ENCODE assay signal across 8 mouse cellular contexts in the genomic region with DNA sequence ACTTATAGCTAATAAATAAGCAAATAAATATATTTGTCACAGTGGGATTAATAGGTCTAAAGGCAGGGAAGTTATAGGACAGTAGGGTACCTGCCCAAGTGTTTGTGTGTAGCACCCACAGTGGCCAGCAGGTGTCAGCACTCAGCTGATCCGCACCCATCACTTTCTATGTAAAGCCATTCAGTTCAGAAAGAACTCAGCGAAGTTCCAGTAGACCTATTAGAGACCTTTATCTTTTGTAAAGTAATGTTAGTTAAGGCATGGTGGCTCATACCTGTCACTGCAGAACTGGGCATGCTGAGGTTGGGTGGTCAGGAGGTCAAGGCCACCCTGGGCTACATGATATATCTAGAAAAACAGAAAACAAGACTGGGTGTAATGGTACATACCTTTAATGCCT. TPM values are rescaled to one million over a fixed set of nuclear protein-coding genes. Genes with fewer than 3 reads are reported as not detected.
DNase-seq lines count a peak whose midpoint lies in the region; ATAC-seq and TF ChIP-seq lines count a peak whose summit lies in the region.

No protein-coding gene starts in this region.

- no peak overlapping the region for H3K4me3 ChIP-seq in heart, embryonic 11.5 days (ENCODE audit: low read depth, low read length)
- H3K4me3 ChIP-seq in forebrain, embryonic 12.5 days (replicated peaks) = no peak overlapping the region
- no peak overlapping the region for H3K4me3 ChIP-seq in hindbrain, postnatal 0 days (ENCODE audit: low read length)
- H3K4me3 ChIP-seq in midbrain, embryonic 13.5 days (replicated peaks) = no peak overlapping the region

- H3K36me3 ChIP-seq in heart, embryonic 11.5 days (ENCODE audit: control insufficient read depth, insufficient read depth, low read length) = no peaks in the 10 kb centered on the region
- H3K36me3 ChIP-seq in forebrain, embryonic 12.5 days (replicated peaks) = no peaks in the 10 kb centered on the region
- no peaks in the 10 kb centered on the region for H3K36me3 ChIP-seq in hindbrain, postnatal 0 days (ENCODE audit: insufficient read depth, low read length)
- no peaks in the 10 kb centered on the region for H3K36me3 ChIP-seq in midbrain, embryonic 13.5 days

- H3K4me1 ChIP-seq in heart, embryonic 11.5 days (ENCODE audit: control insufficient read depth, insufficient read depth, low read length) = no peaks in the 10 kb centered on the region
- no peaks in the 10 kb centered on the region for H3K4me1 ChIP-seq in forebrain, embryonic 12.5 days
- H3K4me1 ChIP-seq in hindbrain, postnatal 0 days (ENCODE audit: insufficient read depth, low read length) = no peaks in the 10 kb centered on the region
- H3K4me1 ChIP-seq in midbrain, embryonic 13.5 days (replicated peaks) = no peaks in the 10 kb centered on the region

- H3K27me3 ChIP-seq in heart, embryonic 11.5 days (ENCODE audit: control insufficient read depth, insufficient read depth, low read length) = no peaks in the 10 kb centered on the region
- H3K27me3 ChIP-seq in forebrain, embryonic 12.5 days = no peaks in the 10 kb centered on the region
- H3K27me3 ChIP-seq in hindbrain, postnatal 0 days (ENCODE audit: insufficient read depth, low read length) = no peaks in the 10 kb centered on the region
- no peaks in the 10 kb centered on the region for H3K27me3 ChIP-seq in midbrain, embryonic 13.5 days

- H3K9me3 ChIP-seq in heart, embryonic 11.5 days (replicated peaks; ENCODE audit: control insufficient read depth, low read length) = no peaks in the 10 kb centered on the region
- no peaks in the 10 kb centered on the region for H3K9me3 ChIP-seq in forebrain, embryonic 12.5 days
- no peaks in the 10 kb centered on the region for H3K9me3 ChIP-seq in hindbrain, postnatal 0 days (ENCODE audit: low read length)
- no peaks in the 10 kb centered on the region for H3K9me3 ChIP-seq in midbrain, embryonic 13.5 days

- peak; percentile 91 for TF ChIP-seq CTCF in hindbrain, postnatal 0 days (IDR thresholded peaks at IDR 0.05; ENCODE audit: low read depth)

- intact Hi-C loops in left cerebral cortex, postnatal 4 days (cut with DNase I) = loop anchor here (5.0 kb wide), 1 partner anchor 297 kb away; no protein-coding TSS in a partner anchor

- H3K4me2 ChIP-seq in heart, embryonic 11.5 days = no peak overlapping the region
- H3K4me2 ChIP-seq in forebrain, embryonic 12.5 days = no peak overlapping the region
- H3K4me2 ChIP-seq in hindbrain, postnatal 0 days (ENCODE audit: low read depth, low read length) = no peak overlapping the region
- H3K4me2 ChIP-seq in midbrain, embryonic 13.5 days (replicated peaks) = no peak overlapping the region

- no peak overlapping the region for H3K9ac ChIP-seq in heart, embryonic 11.5 days (ENCODE audit: low read depth, low read length)
- no peak overlapping the region for H3K9ac ChIP-seq in forebrain, embryonic 12.5 days
- no peak overlapping the region for H3K9ac ChIP-seq in hindbrain, postnatal 0 days (replicated peaks; ENCODE audit: low read length)
- H3K9ac ChIP-seq in midbrain, embryonic 13.5 days (replicated peaks) = no peak overlapping the region

- WGBS in heart, embryonic 11.5 days (ENCODE audit: insufficient replicate concordance) = 17% methylated on average over 2 of the region's 2 CpGs
- WGBS in forebrain, embryonic 12.5 days = 9% methylated on average over 2 of the region's 2 CpGs
- 14% methylated on average over 2 of the region's 2 CpGs for WGBS in hindbrain, postnatal 0 days
- WGBS in midbrain, embryonic 13.5 days = 15% methylated on average over 2 of the region's 2 CpGs

- H3K27ac ChIP-seq in heart, embryonic 11.5 days (ENCODE audit: low read depth, low read length) = no peak overlapping the region
- H3K27ac ChIP-seq in forebrain, embryonic 12.5 days = no peak overlapping the region
- H3K27ac ChIP-seq in hindbrain, postnatal 0 days = no peak overlapping the region
- no peak overlapping the region for H3K27ac ChIP-seq in midbrain, embryonic 13.5 days

- no peak for ATAC-seq in heart, embryonic 11.5 days (replicated peaks; ENCODE audit: insufficient number of reproducible peaks, low FRiP score, low TSS enrichment)
- peak; percentile 73; the same call in 1 of the 2 replicates for ATAC-seq in forebrain, embryonic 12.5 days (ENCODE audit: low FRiP score)
- ATAC-seq in hindbrain, postnatal 0 days = peak; percentile 84
- peak; percentile 80; the same call in 1 of the 2 replicates for ATAC-seq in midbrain, embryonic 13.5 days

- DNase-seq in heart, adult 9 months (ENCODE audit: low spot score in 2 of 2) = peak; percentile 21 to 29
- DNase-seq in brain, adult 2 months (ENCODE audit: low read depth, low spot score) = peak; percentile 78
- DNase-seq in hindbrain, postnatal 0 days (ENCODE audit: low spot score) = peak; percentile 80
- peak; percentile 68 for DNase-seq in left cerebral cortex, postnatal 4 days
- peak; percentile 24 to 68 for DNase-seq in spleen, adult 18-20 months

RNA-seq across cellular contexts. Expression of gene Pga5, which starts 12.4 kb away (rescaled TPM):
- not detected in 2 replicates for polyA plus RNA-seq in heart, embryonic 11.5 days (2014; fragmentation: Nextera tagmentation; extraction: Ambion mirVana)
- polyA plus RNA-seq in forebrain, embryonic 12.5 days (2016; fragmentation: Nextera tagmentation; extraction: Ambion mirVana) = not detected in 2 replicates
- not detected in 2 replicates for total RNA-seq in hindbrain, postnatal 0 days (2014; rRNA removed)
- polyA plus RNA-seq in hindbrain, postnatal 0 days (2015; fragmentation: Nextera tagmentation; extraction: Ambion mirVana) = not detected in 2 replicates
- total RNA-seq in left cerebral cortex, postnatal 4 days (2021) = not detected
- not detected in 2 replicates for polyA plus RNA-seq in midbrain, embryonic 13.5 days (2015; fragmentation: Nextera tagmentation; extraction: Ambion mirVana)

RNA-seq across cellular contexts. Expression of gene Vps37c, which starts 23.0 kb away (rescaled TPM):
- polyA plus RNA-seq in heart, embryonic 11.5 days (2014; fragmentation: Nextera tagmentation; extraction: Ambion mirVana) = 21.9 and 22.5 TPM in 2 replicates
- polyA plus RNA-seq in forebrain, embryonic 12.5 days (2016; fragmentation: Nextera tagmentation; extraction: Ambion mirVana) = 32.5 and 35.2 TPM in 2 replicates
- total RNA-seq in hindbrain, postnatal 0 days (2014; rRNA removed) = 29.8 and 30.7 TPM in 2 replicates
- polyA plus RNA-seq in hindbrain, postnatal 0 days (2015; fragmentation: Nextera tagmentation; extraction: Ambion mirVana) = 25.8 and 27.2 TPM in 2 replicates
- 10 to 100 TPM; 24.1 to 24.9 TPM for total RNA-seq in left cerebral cortex, postnatal 4 days (2021)
- 33.1 and 35.5 TPM in 2 replicates for polyA plus RNA-seq in midbrain, embryonic 13.5 days (2015; fragmentation: Nextera tagmentation; extraction: Ambion mirVana)

RNA-seq across cellular contexts. Expression of gene Vwce, which starts 31.5 kb away (rescaled TPM):
- 0.46 and 0.55 TPM in 2 replicates for polyA plus RNA-seq in heart, embryonic 11.5 days (2014; fragmentation: Nextera tagmentation; extraction: Ambion mirVana)
- polyA plus RNA-seq in forebrain, embryonic 12.5 days (2016; fragmentation: Nextera tagmentation; extraction: Ambion mirVana) = 0.44 and 0.45 TPM in 2 replicates
- total RNA-seq in hindbrain, postnatal 0 days (2014; rRNA removed) = 1.3 and 7.0 TPM in 2 replicates
- 1.5 and 1.7 TPM in 2 replicates for polyA plus RNA-seq in hindbrain, postnatal 0 days (2015; fragmentation: Nextera tagmentation; extraction: Ambion mirVana)
- 1 to 10 TPM; 1.3 to 1.8 TPM for total RNA-seq in left cerebral cortex, postnatal 4 days (2021)
- 0.39 and 0.61 TPM in 2 replicates for polyA plus RNA-seq in midbrain, embryonic 13.5 days (2015; fragmentation: Nextera tagmentation; extraction: Ambion mirVana)

Comparison
In these comparisons a context has a peak if more than half of its experiments do, and no peak if none do; other contexts are left out.
1. DNase-seq: peak in every context shown above with its lines; median percentile 80 in hindbrain, postnatal 0 days; 78 in brain, adult 2 months; 68 in left cerebral cortex, postnatal 4 days; 46 in spleen, adult 18-20 months; 25 in heart, adult 9 months.